Mouse (Mus musculus): ENCODE data around the gene Psma6.

DNA sequence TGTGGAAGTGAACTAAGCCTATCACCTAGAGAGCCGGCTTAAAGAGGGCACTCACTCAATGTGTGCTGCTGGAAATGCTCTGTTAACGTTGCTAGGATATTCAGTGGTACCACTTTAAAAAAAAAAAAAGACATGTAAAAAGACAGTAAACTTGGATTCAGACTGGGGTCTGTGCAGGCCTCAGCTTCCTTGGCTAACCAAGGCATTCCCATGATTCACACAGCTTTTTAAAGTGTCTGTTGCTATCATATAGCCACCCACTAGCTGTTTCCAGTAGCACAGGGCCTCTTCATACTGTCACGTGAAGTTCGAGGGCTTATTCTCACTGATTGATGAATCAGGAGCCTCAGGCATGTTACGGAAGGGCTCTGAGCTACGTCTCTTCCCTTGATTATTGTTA, 78.4 kb downstream of the Psma6 start:
- TF ChIP-seq KAT2A (conservative IDR thresholded peaks at IDR 0.05; ENCODE audit: low read depth, low read length) (no peak), CTCF (IDR thresholded peaks at IDR 0.05 in 2 of 3, conservative IDR thresholded peaks at IDR 0.05 in 1 of 3; ENCODE audit: control insufficient read depth in 1 of 3, insufficient read depth in 1 of 3, low read depth in 2 of 3, low read length in 3 of 3, poor library complexity in 1 of 3, severe bottlenecking in 1 of 3) (no peak), POLR2A (IDR thresholded peaks at IDR 0.05; ENCODE audit: control insufficient read depth in 1 of 2, insufficient read depth in 1 of 2, low read depth in 1 of 2, low read length in 2 of 2, poor library complexity in 1 of 2) (no peak)

Data from MEL (cell line).